Mouse (Mus musculus): Measurements from ENCODE around the gene Ppp1r11.

Gene Ppp1r11

GRCm38 (mm10) chr17:36961125-36961524, 9.6 kb upstream of the Ppp1r11 start:
- no peak for DNase-seq (ENCODE audit: low spot score in 2 of 2)

- no peak for DNase-seq (ENCODE audit: low spot score in 2 of 2)
These were observed 7.3 kb upstream of the Ppp1r11 start for GRCm38 (mm10) chr17:36958884-36959283.

DNA sequence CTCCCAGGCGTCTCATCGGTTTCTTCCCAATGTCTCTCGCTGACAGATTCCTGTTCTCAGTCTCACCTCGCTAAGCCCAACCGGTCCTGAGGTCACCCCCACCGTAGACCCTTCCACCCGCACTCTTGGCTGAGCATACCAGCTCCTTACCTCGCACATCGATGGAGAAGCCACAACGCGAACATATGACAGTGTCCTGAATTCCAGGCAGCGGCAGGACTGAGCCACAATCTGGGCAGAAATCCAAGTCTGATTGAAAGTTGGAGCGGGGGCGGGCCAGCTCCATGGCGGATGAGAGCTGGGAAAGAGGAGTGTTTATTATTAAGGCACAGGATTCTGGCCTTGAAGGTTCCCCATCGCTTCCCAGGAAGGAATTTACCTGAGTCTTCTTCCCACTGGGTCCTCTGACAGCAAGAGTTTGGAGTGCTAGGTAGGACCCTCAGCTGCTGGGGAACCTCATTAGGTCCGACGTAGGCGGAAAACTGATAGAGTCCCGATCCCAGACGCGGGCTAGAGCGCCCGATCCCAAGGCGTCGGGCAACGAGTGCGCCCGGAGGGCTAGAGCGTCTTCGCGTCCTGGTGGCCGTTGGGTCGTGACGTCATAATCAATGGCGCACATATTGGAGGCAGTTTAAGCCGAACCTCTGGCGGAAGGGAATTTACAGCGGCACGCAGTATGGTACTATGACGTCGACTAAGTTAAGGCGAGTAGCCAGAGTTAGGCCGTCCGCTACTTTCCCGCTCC, 6.6 kb upstream of the Ppp1r11 start, which contains the start of the genes Znrd1 and Znrd1as:
Gene Znrd1, minus strand, starts transcription at position 561 of the 745 bp plus-strand sequence.
Gene Znrd1as, plus strand, starts transcription at position 594 of the 745 bp plus-strand sequence.
- DNase-seq (ENCODE audit: low spot score in 2 of 2) = peak; percentile 87 to 93

- DNase-seq (ENCODE audit: low spot score in 2 of 2) = no peak
These were observed 1.5 kb upstream of the Ppp1r11 start for GRCm38 (mm10) chr17:36953062-36953461.

DNA sequence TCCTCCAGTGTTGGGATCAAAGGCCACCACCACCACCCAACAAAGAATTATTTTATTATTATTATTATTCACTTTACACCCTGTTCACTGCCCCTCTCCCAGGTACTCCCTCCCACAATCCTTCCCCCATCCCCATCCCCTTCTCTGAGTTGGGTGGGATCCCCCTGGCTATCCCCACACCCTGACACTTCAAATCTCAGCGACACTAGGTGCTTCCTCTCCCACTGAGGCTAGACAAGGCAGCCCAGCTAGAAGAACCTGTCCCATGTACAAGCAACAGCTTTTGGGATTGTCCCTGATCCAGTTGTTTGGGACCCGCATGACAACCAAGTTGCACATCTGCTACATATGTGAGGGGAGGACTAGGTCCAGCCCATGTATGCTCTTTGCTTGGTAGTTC, 1.1 kb upstream of the Ppp1r11 start:
- no peak for DNase-seq (ENCODE audit: low spot score in 2 of 2)

DNA sequence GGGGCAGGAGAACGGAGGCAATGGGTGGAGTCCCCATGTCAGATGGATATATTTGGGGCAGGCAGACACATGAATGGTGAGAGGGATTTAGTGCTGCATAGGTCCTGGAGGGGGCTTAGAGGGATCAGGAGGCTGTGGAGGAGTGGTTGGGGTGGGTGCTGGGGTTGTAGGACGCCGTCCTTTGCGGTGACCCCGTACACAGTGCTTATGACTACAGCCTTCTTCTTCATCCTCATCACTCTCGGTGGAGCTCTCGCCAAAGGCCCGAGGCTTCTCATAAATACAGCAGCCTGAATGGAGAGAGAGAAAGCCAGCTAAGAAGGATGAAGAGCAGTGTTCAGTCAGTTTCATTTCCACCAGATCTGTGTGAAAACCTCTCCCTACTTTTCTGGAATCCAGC, 2.3 kb downstream of the Ppp1r11 start:
- no peak for DNase-seq (ENCODE audit: low spot score in 2 of 2)

DNA sequence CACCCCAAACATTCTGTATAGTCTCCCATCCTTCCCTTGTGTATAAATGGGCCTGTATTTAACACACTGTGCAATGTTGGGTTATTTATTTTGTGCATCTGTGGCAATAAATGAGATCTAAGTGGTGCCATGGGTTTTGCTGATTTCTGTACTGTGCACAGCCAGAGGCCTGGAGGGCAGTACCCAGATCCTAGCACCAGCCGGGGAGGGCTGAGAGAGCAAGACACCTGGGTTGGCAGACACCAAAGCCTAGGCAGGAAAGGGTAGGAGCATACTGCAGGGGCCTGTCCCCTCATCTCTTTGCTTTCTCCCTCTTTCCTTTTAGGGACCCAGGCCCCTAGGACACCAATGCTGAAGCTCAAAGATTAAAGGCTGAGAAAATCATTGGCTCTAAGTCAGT, 3.3 kb downstream of the Ppp1r11 start:
- DNase-seq (ENCODE audit: low spot score in 2 of 2) = no peak

GRCm38 (mm10) chr17:36947051-36947819, 4.3 kb downstream of the Ppp1r11 start:
- DNase-seq (ENCODE audit: low spot score in 2 of 2) = peak; percentile 21 to 31

DNA sequence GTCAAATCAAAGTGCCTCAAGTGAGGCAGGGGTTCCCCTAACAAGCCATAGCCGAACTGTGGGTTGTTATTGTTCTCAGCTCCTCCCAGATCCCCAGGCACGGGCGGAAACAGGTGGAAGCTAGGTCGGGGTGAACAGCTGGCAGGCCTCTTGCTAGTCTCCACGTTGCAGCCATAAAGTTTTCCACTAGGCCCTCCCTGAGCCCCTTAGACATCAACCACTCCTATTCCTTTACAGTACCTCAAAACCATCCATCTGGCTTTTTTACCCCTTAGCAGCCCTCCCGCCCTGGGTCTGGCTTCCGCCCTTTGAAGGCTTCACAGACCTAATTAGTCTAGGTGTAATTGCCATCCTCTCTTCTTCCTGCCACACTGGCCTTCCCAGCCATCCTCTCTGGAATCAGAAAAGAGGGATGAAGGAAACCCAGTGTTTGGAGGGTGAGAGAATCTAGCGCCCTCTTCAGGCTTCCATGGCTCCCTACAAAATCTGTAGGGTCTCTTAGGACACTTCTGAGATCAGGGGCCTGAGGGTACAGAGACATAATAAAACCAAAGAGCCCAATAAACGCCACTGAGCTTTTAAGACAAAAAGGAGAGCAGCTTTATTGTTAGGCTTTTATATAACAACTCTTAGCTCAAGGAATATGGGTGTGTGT, 7.3 kb downstream of the Ppp1r11 start:
- DNase-seq (ENCODE audit: low spot score in 2 of 2) = no peak

DNA sequence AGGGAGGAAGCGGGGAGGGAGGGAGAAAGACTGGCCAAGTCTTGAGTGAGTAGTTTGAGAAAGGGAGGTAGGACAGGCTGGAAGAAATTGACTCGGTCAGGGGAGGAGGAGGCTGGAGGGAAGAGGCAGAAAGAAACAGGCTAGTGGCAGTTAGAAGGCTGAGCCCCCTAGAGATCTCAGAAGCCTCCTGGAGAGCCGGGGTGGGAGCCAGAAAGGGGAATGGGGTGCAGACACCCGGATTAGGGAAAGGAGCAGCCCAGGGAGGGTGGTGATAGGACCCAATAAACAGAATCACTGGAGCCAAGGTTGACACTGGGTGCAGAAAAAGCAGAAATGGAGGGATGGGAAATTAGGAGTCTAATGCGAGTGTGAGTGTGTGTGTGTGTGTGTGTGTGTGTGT, 7.8 kb downstream of the Ppp1r11 start:
- DNase-seq (ENCODE audit: low spot score in 2 of 2) = no peak

DNA sequence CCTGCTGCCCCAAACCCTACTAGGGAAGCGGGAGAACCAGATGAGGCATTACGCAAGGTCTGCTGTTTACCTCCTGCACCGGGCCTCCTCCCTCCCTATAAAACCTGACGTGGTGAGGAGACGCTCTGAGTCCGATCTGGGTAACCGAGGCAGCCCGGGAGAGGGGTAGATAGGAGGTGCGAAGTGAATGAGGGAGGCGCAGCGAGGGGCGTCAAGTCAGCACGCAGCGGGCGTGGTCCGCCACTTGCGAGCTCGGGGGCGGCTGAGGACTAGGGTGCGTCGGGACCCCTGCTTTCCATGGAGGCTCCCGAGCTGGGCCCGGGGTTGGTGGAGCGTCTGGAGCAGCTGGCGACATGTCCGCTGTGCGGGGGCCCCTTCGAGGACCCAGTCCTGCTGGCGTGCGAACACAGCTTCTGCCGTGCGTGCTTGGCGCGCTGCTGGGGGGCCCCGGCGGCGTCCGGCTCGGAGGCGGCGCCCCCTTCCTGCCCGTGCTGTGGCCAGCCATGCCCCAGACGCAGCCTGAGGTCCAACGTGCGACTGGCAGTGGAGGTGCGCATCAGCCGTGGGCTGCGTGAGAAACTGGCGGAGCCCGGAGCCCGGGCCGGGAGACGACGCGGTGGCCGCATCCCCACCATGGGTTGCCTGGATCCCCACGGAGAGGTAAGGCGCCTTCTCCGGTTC, 8.6 kb downstream of the Ppp1r11 start, which contains the start of gene Rnf39:
Gene Rnf39, plus strand, starts transcription at position 128 of the 681 bp plus-strand sequence.
- peak; percentile 32 to 61 for DNase-seq (ENCODE audit: low spot score in 2 of 2)

DNA sequence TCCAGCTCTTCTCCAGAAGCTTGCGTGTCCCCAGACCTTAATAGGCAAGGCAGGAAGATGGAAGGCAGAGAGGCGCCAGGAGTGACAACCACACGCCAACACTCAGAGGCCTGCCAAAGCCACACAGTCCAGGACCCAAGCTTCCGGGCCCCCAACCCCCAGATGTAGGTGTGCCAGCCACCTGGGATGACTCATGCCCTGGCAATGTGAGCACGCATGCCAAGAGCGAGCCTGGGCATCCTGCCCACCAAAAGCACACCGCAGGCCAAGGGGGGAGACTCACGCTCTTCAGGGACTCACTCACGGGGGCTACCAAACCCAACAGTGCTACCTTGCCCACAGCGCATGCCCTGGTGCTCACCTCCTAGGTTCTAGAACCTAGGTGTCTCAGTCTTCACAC, 9.2 kb downstream of the Ppp1r11 start:
- DNase-seq (ENCODE audit: low spot score in 2 of 2) = peak; percentile 65 to 72

- DNase-seq (ENCODE audit: low spot score in 2 of 2) = no peak
These were observed 13.5 kb downstream of the Ppp1r11 start for GRCm38 (mm10) chr17:36938056-36938455.

DNA sequence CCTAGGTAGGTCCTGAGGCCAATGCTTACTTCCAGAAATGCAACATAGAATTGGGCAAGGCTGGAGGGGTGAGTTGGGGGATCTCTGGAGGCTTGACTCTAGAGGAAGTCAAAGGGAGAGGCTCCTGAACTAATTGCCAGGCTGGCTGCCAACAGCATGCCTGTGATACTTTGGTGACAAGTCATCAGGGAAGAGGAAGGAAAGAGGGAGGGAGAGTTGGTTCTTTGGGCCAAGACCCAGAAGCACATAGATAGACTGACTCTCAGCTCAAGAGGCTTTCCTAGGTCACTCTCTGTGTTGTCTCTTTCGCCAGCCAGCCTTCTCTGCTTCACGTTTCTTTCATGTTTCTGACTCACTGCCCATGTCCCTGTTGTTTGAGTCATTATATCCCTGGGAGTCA, 19.7 kb downstream of the Ppp1r11 start:
- DNase-seq (ENCODE audit: low spot score in 2 of 2) = no peak

DNA sequence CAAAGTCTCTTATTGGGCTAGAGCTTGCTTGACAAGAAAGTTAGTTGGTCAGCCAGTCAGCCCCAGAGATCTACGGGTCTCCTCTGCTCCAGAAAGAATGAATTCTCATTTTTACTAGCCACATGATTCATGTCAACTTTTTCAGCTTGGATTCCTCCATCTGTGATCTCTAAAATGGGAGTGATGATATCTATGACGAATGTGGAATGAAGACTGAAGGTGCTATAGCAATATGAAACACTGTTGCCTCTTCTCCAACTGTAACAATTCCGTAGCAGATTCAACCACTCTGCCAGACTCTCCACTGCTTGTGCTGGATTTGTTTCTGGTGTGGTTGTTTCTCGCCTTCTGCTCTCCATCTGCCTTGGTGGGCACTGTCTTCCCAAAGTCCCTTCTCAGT, 20.4 kb downstream of the Ppp1r11 start:
- no peak for DNase-seq (ENCODE audit: low spot score in 2 of 2)

- no peak for DNase-seq (ENCODE audit: low spot score in 2 of 2)
These were observed 21.3 kb downstream of the Ppp1r11 start for GRCm38 (mm10) chr17:36930233-36930632.

DNA sequence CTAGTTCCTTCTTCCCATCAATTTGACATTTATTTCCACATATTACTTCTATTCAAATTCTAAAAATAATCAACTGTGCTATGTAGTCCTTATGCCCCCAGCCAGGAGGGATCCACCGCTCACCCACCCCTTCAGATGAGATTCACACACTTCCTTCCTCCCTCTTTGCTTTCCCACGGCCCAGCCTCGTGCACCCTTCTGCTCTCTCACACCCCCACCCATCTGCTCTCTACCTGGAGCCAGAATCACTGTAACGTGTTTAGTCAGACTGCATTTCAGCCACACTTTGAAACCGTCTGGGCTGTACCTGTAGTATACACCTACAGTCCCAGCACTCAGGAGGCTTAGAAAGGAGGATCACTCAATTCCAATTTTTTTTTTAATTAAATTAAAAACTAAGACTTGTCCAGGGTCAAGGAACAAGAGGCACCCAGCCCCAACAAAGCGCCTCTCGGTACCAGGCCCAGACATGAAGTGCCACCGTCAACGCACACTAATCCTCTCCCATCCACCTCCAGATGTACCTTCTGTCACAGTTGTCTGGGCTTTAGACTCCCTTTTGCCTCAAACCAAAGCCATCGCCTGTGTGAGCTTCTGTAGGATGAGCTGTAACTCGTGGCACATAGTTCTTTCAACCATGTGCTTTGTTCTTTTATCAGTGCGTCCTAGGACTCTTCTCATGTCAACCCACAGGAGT, 22.2 kb downstream of the Ppp1r11 start:
- no peak for DNase-seq (ENCODE audit: low spot score in 2 of 2)

GRCm38 (mm10) chr17:36927496-36928120, 23.9 kb downstream of the Ppp1r11 start:
- no peak for DNase-seq (ENCODE audit: low spot score in 2 of 2)

DNA sequence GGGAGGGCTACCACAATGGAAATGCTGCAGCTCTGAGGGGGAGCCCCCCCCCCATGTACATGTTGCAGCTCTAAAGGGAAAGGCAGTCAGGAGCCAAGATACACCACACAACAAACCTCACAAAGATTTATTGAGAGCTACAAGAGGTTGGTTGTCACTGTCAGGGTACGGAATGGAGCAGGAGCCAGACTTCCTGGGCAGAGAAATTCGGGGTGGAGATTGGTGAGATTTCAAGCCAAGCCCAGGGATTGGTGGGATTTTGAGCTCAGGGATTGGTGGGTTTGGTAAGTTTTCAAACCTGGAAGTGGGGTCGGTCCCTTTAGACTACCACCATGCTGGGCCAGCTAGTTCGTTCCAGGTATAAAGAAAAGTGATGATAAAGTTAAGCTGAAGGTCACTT, 28.1 kb downstream of the Ppp1r11 start:
- DNase-seq (ENCODE audit: low spot score in 2 of 2) = no peak

DNA sequence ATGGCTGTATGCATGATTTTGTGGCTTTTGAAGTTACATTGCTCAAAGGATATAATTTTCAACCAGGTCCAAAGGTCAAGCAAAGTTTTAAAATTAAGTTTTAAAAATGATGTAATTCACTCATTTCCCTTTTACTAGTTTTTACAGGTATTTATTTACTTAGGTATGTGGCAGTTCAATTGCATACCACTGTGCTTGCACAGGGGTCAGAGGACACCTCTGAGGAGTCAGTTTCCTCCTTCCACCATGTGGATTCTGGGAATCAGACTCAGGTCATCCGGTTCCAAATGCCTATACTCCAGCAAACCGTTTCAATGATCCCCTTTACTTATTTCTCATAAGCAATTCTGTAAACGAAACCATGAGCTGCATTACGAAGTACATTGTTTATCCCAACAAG, 28.8 kb downstream of the Ppp1r11 start:
- no peak for DNase-seq (ENCODE audit: low spot score in 2 of 2)

DNA sequence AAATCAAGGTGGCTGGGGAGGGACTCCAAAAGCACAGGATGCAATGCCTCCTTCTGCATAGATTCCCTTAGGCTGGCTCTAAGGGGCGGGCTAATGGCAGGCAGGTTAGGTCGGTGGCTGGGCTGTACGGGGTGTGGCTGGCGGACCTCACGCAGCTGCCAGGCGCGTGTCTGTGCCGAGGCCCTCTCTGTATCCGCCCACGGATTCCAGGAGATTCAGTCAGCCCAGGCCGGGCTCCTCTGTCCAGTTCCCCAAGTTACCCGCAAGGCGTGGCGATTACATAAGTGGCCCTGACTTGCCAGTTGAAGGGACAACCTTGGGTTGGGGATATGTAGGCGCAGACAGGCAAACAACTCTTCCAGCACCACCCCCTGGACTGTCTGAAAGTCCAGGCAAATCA, 31.3 kb downstream of the Ppp1r11 start:
- DNase-seq (ENCODE audit: low spot score in 2 of 2) = peak; percentile 38 to 59

Data from urinary bladder, postnatal 36 days (tissue).